30 mouse cellular contexts compared by ENCODE assay signal in the genomic region with DNA sequence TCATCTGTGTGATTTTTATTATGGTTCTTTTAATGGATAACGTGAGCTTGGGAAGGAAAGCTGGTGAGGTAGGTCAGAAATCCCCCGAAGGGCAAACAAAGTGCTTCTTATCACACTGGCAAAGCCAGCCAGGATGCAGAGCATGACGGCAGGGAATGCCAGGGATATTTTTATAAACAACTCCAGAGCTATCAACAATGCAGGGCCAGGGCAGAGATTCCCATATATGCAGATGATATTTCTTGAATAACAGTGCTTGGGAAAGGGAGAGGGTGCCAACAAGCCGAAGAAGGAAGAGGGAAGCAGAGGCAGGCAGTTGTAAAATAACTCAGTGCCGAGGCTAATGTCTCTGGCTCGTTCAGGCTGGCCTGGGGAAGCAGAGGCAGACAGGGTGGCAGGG.
A peak's percentile ranks its signal among the peaks of the same experiment; 100 is the strongest.
DNase-seq lines count a peak whose midpoint lies in the region; ATAC-seq lines count a peak whose summit lies in the region.
"Had no signal": no experiment of that assay in that cellular context is flagged by ENCODE, and none has a peak within 500 bp of the region (broad histone marks: within the 10 kb centered on the region; RNA-seq: fewer than 3 reads in every experiment).

No protein-coding gene starts in this region.

- H3K27me3 ChIP-seq in heart, embryonic 15.5 days = no peaks in the 10 kb centered on the region
- H3K27me3 ChIP-seq in forebrain, embryonic 11.5 days (ENCODE audit: control insufficient read depth, insufficient read depth, low read length) = no peaks in the 10 kb centered on the region
- H3K27me3 ChIP-seq: embryonic facial prominence, embryonic 15.5 days; megakaryocyte, embryonic 14.5 days; neural tube, embryonic 13.5 days had no signal

- H3K27ac ChIP-seq in heart, embryonic 15.5 days = peak overlapping the region; percentile 92
- H3K27ac ChIP-seq in forebrain, embryonic 11.5 days (ENCODE audit: low read depth, low read length) = no peak overlapping the region
- H3K27ac ChIP-seq: embryonic facial prominence, embryonic 10.5 days; embryonic facial prominence, embryonic 15.5 days; layer of hippocampus, adult 2 months; left cerebral cortex, adult 2 months; limb, embryonic 13.5 days; midbrain, embryonic 12.5 days; neural tube, embryonic 13.5 days had no signal

- ATAC-seq in heart, embryonic 15.5 days (replicated peaks; ENCODE audit: insufficient number of reproducible peaks, insufficient read depth, low FRiP score, low read depth) = peak; percentile 88
- ATAC-seq in forebrain, embryonic 11.5 days (replicated peaks; ENCODE audit: low FRiP score) = no peak
- ATAC-seq: forebrain, embryonic 14.5 days; hindbrain, embryonic 16.5 days had no signal

- H3K9ac ChIP-seq in heart, embryonic 15.5 days = no peak overlapping the region
- no peak overlapping the region for H3K9ac ChIP-seq in forebrain, embryonic 11.5 days (ENCODE audit: low read length)
- H3K9ac ChIP-seq: embryonic facial prominence, embryonic 15.5 days; limb, embryonic 13.5 days; midbrain, embryonic 12.5 days; neural tube, embryonic 13.5 days had no signal

- H3K36me3 ChIP-seq in heart, embryonic 15.5 days = no peaks in the 10 kb centered on the region
- no peaks in the 10 kb centered on the region for H3K36me3 ChIP-seq in forebrain, embryonic 11.5 days (ENCODE audit: control insufficient read depth, insufficient read depth, low read length)
- H3K36me3 ChIP-seq: embryonic facial prominence, embryonic 10.5 days; embryonic facial prominence, embryonic 15.5 days; G1E; limb, embryonic 13.5 days; midbrain, embryonic 12.5 days; neural tube, embryonic 13.5 days had no signal

- no peak overlapping the region for H3K4me3 ChIP-seq in heart, embryonic 15.5 days
- H3K4me3 ChIP-seq in forebrain, embryonic 11.5 days (ENCODE audit: low read depth, low read length) = no peak overlapping the region
- H3K4me3 ChIP-seq: embryonic facial prominence, embryonic 10.5 days; embryonic facial prominence, embryonic 15.5 days; layer of hippocampus, adult 2 months; left cerebral cortex, adult 2 months; limb, embryonic 13.5 days; megakaryocyte, embryonic 14.5 days; midbrain, embryonic 12.5 days; neural tube, embryonic 13.5 days had no signal

- intact Hi-C loops in heart, postnatal 25 days (cut with DNase I) = no loop called here
- intact Hi-C loops in heart, postnatal 36 days (cut with DNase I) = loop anchor here (2.0 kb wide), 1 partner anchor 64 kb away; the partner anchor contains the start of gene Ror1

- peak; percentile 44 to 49 for DNase-seq in heart, adult 18-20 months
- DNase-seq in heart, postnatal 25 days (ENCODE audit: low spot score) = no peak
- peak; percentile 39 for DNase-seq in lung, postnatal 36 days
- DNase-seq in lung, adult 18-20 months = no peak
- DNase-seq in heart, postnatal 36 days = peak; percentile 4 to 28
- DNase-seq in urinary bladder, postnatal 36 days (ENCODE audit: low spot score in 2 of 2) = no peak
- DNase-seq in forebrain, embryonic 11.5 days (ENCODE audit: low spot score) = no peak
- DNase-seq: adrenal gland, postnatal 10 days; cerebellum, adult 8-10 months; cerebellum, postnatal 25 days; gastrocnemius, postnatal 36 days; kidney, adult 9 months; kidney, postnatal 36 days; lung, postnatal 4 days; retina, postnatal 1 day; right cerebral cortex, postnatal 25 days; thymus, postnatal 25 days had no signal

- WGBS in heart, embryonic 15.5 days = 20% methylated on average over 6 of the region's 6 CpGs
- 79% methylated on average over 6 of the region's 6 CpGs for WGBS in forebrain, embryonic 11.5 days

- H3K4me1 ChIP-seq in heart, embryonic 15.5 days (replicated peaks) = peaks cover 20% of the 10 kb centered on the region
- no peaks in the 10 kb centered on the region for H3K4me1 ChIP-seq in forebrain, embryonic 11.5 days (replicated peaks; ENCODE audit: control insufficient read depth, insufficient read depth, low read length)
- H3K4me1 ChIP-seq: megakaryocyte, embryonic 14.5 days had no signal

- no peak overlapping the region for H3K4me2 ChIP-seq in heart, embryonic 15.5 days
- H3K4me2 ChIP-seq in forebrain, embryonic 11.5 days (ENCODE audit: low read depth, low read length, severe bottlenecking) = no peak overlapping the region
- H3K4me2 ChIP-seq: embryonic facial prominence, embryonic 15.5 days; limb, embryonic 13.5 days; liver, embryonic 11.5 days; midbrain, embryonic 12.5 days; neural tube, embryonic 13.5 days had no signal

- H3K9me3 ChIP-seq in heart, embryonic 15.5 days (replicated peaks) = no peaks in the 10 kb centered on the region
- no peaks in the 10 kb centered on the region for H3K9me3 ChIP-seq in forebrain, embryonic 11.5 days (ENCODE audit: control insufficient read depth, low read length)
- H3K9me3 ChIP-seq: embryonic facial prominence, embryonic 10.5 days; embryonic facial prominence, embryonic 15.5 days; G1E; limb, embryonic 13.5 days; megakaryocyte, embryonic 14.5 days; midbrain, embryonic 12.5 days; neural tube, embryonic 13.5 days had no signal

Comparison
In these comparisons a context has a peak if more than half of its experiments do, and no peak if none do; other contexts are left out.
1. DNase-seq: peak in heart, adult 18-20 months (2 of 2), lung, postnatal 36 days (single experiment) and heart, postnatal 36 days (2 of 2); none in heart, postnatal 25 days (single experiment), lung, adult 18-20 months (0 of 2), urinary bladder, postnatal 36 days (0 of 2) and forebrain, embryonic 11.5 days (single experiment).